Comparison of ENCODE assay signal across 8 mouse cellular contexts in the genomic region with DNA sequence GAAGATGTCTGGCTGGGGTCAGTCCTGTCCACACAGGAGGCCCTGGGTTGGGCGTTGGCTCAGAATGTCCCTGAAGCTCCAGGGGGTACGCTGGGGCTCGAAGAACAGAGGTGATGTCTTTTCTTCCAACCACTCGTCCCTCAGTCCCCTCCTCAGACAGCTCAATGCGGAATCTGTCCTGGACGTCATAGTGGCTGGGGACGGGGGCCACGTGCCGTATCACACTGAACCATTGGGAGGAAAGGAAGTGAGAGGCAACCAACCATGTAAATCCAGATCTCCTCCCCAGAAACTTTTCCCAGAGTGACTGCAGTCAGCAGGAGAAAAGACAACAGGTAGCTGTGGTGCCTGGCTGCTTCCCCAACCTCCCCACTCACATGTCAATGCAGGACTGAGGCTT. TPM values are rescaled to one million over a fixed set of nuclear protein-coding genes. Genes with fewer than 3 reads are reported as not detected.
A peak's percentile ranks its signal among the peaks of the same experiment; 100 is the strongest.
DNase-seq lines count a peak whose midpoint lies in the region; ATAC-seq and TF ChIP-seq lines count a peak whose summit lies in the region.

No protein-coding gene starts in this region.

- WGBS in liver, adult 2 months, result 62% methylated on average over 9 of the region's 9 CpGs
- WGBS in embryonic facial prominence, embryonic 14.5 days, result 48% methylated on average over 9 of the region's 9 CpGs
- WGBS in intestine, postnatal 0 days, result 71% methylated on average over 9 of the region's 9 CpGs
- 82% methylated on average over 9 of the region's 9 CpGs for WGBS in neural tube, embryonic 12.5 days

- H3K4me1 ChIP-seq in liver, adult 2 months (ENCODE audit: control insufficient read depth, insufficient read depth, low read length), result peaks cover 17% of the 10 kb centered on the region
- H3K4me1 ChIP-seq in embryonic facial prominence, embryonic 14.5 days (ENCODE audit: control insufficient read depth, insufficient read depth, low read length), result peaks cover 17% of the 10 kb centered on the region; the same call in 1 of the 2 replicates
- 0 out of 2 replicates have a peak, but pooled peaks cover 7% of the 10 kb centered on the region for H3K4me1 ChIP-seq in intestine, postnatal 0 days (replicated peaks; ENCODE audit: control insufficient read depth, insufficient read depth, low read length)
- H3K4me1 ChIP-seq in neural tube, embryonic 12.5 days, result peaks cover 29% of the 10 kb centered on the region

- peaks cover 9% of the 10 kb centered on the region; the same call in 1 of the 2 replicates for H3K79me2 ChIP-seq in liver, adult 2 months (ENCODE audit: control insufficient read depth, insufficient read depth, low read length)

- no peak overlapping the region; the same call in 1 of the 2 replicates for H3K27ac ChIP-seq in liver, adult 2 months (replicated peaks; ENCODE audit: insufficient read depth, low read depth, low read length)
- H3K27ac ChIP-seq in embryonic facial prominence, embryonic 14.5 days (replicated peaks; ENCODE audit: low read depth, low read length), result no peak overlapping the region
- no peak overlapping the region for H3K27ac ChIP-seq in intestine, postnatal 0 days (ENCODE audit: low read depth, low read length)
- H3K27ac ChIP-seq in neural tube, embryonic 12.5 days, result no peak overlapping the region

- H3K27me3 ChIP-seq in liver, adult 2 months (ENCODE audit: control insufficient read depth, insufficient read depth, low read length), result no peaks in the 10 kb centered on the region
- H3K27me3 ChIP-seq in embryonic facial prominence, embryonic 14.5 days (replicated peaks; ENCODE audit: control insufficient read depth, insufficient read depth, low read length), result no peaks in the 10 kb centered on the region
- H3K27me3 ChIP-seq in intestine, postnatal 0 days (replicated peaks; ENCODE audit: control insufficient read depth, insufficient read depth, low read length), result no peaks in the 10 kb centered on the region
- H3K27me3 ChIP-seq in neural tube, embryonic 12.5 days (replicated peaks), result no peaks in the 10 kb centered on the region

- H3K9me3 ChIP-seq in embryonic facial prominence, embryonic 14.5 days (ENCODE audit: control insufficient read depth, low read length), result no peaks in the 10 kb centered on the region
- H3K9me3 ChIP-seq in intestine, postnatal 0 days (ENCODE audit: control insufficient read depth), result no peaks in the 10 kb centered on the region
- H3K9me3 ChIP-seq in neural tube, embryonic 12.5 days, result no peaks in the 10 kb centered on the region

- H3K9ac ChIP-seq in liver, adult 2 months (ENCODE audit: low read depth, low read length), result peak overlapping the region; percentile 74
- H3K9ac ChIP-seq in embryonic facial prominence, embryonic 14.5 days (ENCODE audit: low read depth, low read length), result peak overlapping the region; percentile 85
- peak overlapping the region; percentile 79 for H3K9ac ChIP-seq in intestine, postnatal 0 days (ENCODE audit: low read depth, low read length)
- peak overlapping the region; percentile 86 for H3K9ac ChIP-seq in neural tube, embryonic 12.5 days

- H3K36me3 ChIP-seq in liver, adult 2 months (ENCODE audit: control insufficient read depth, insufficient read depth, low read length), result no peaks in the 10 kb centered on the region
- peaks cover 24% of the 10 kb centered on the region; the same call in 1 of the 2 replicates for H3K36me3 ChIP-seq in embryonic facial prominence, embryonic 14.5 days (ENCODE audit: control insufficient read depth, insufficient read depth, low read length)
- peaks cover 2% of the 10 kb centered on the region; the same call in 1 of the 2 replicates for H3K36me3 ChIP-seq in intestine, postnatal 0 days (ENCODE audit: control insufficient read depth, insufficient read depth)
- H3K36me3 ChIP-seq in neural tube, embryonic 12.5 days, result 0 out of 2 replicates have a peak, but pooled peaks cover 12% of the 10 kb centered on the region

- no peak for DNase-seq in liver, adult 2 months (ENCODE audit: extremely low read depth, low read depth, low spot score)
- DNase-seq in liver (no peak), adipocyte (ENCODE audit: low spot score) (no peak)
- no peak for DNase-seq in embryonic facial prominence, embryonic 14.5 days (ENCODE audit: low spot score)
- no peak for DNase-seq in layer of hippocampus, adult 11-12 months (ENCODE audit: low spot score)
- no peak for DNase-seq in adrenal gland, adult 2 months

- no peak for ATAC-seq in embryonic facial prominence, embryonic 14.5 days (ENCODE audit: low read depth)
- no peak for ATAC-seq in intestine, postnatal 0 days
- no peak for ATAC-seq in neural tube, embryonic 12.5 days (ENCODE audit: low FRiP score, low read depth)

- peak overlapping the region; percentile 96 for H3K4me2 ChIP-seq in embryonic facial prominence, embryonic 14.5 days (ENCODE audit: low read depth, low read length)
- peak overlapping the region; percentile 99 for H3K4me2 ChIP-seq in intestine, postnatal 0 days (replicated peaks; ENCODE audit: low read depth)
- peak overlapping the region; percentile 91 for H3K4me2 ChIP-seq in neural tube, embryonic 12.5 days (replicated peaks)

- no peak for TF ChIP-seq CTCF in liver, adult 2 months (IDR thresholded peaks at IDR 0.05; ENCODE audit: low read depth, low read length)
- no peak for TF ChIP-seq CTCF in intestine, postnatal 0 days (IDR thresholded peaks at IDR 0.05; ENCODE audit: low read depth)

- no peak for TF ChIP-seq POLR2A in liver, adult 2 months (IDR thresholded peaks at IDR 0.05; ENCODE audit: extremely low read depth, insufficient read depth, low read length)

- H3K4me3 ChIP-seq in liver, adult 2 months (ENCODE audit: insufficient read depth, low read depth, low read length), result peak overlapping the region; percentile 68
- H3K4me3 ChIP-seq in embryonic facial prominence, embryonic 14.5 days (ENCODE audit: low read depth, low read length), result peak overlapping the region; percentile 69
- H3K4me3 ChIP-seq in intestine, postnatal 0 days (ENCODE audit: low read depth, low read length), result peak overlapping the region; percentile 73
- H3K4me3 ChIP-seq in neural tube, embryonic 12.5 days, result peak overlapping the region; percentile 64

RNA-seq across cellular contexts. Expression of gene Mospd3, which starts 1.3 kb away (rescaled TPM):
- total RNA-seq in liver, adult 2 months (2014; rRNA removed), result 4.3 and 6.5 TPM in 2 replicates
- 84.3 and 98.8 TPM in 2 replicates for polyA plus RNA-seq in liver, adult 2 months (2012; rRNA removed)
- 43.0 and 45.6 TPM in 2 replicates for polyA plus RNA-seq in embryonic facial prominence, embryonic 14.5 days (2014; fragmentation: Nextera tagmentation; extraction: Ambion mirVana)
- polyA plus RNA-seq in intestine, postnatal 0 days (2015; fragmentation: Nextera tagmentation; extraction: Ambion mirVana), result 35.3 and 38.0 TPM in 2 replicates
- polyA plus RNA-seq in neural tube, embryonic 12.5 days (2016; fragmentation: Nextera tagmentation; extraction: Ambion mirVana), result 36.8 and 42.1 TPM in 2 replicates
- total RNA-seq in adrenal gland, adult 2 months (2021), result 10 to 100 TPM; 45.4 to 54.1 TPM
- 211 TPM in 2 replicates for polyA plus RNA-seq in adrenal gland, adult 2 months (2012; rRNA removed)

RNA-seq across cellular contexts. Expression of gene Pcolce, which starts 14.0 kb away (rescaled TPM):
- 4.4 and 6.7 TPM in 2 replicates for total RNA-seq in liver, adult 2 months (2014; rRNA removed)
- 11.9 TPM in 2 replicates for polyA plus RNA-seq in liver, adult 2 months (2012; rRNA removed)
- polyA plus RNA-seq in embryonic facial prominence, embryonic 14.5 days (2014; fragmentation: Nextera tagmentation; extraction: Ambion mirVana), result 242 and 292 TPM in 2 replicates
- polyA plus RNA-seq in intestine, postnatal 0 days (2015; fragmentation: Nextera tagmentation; extraction: Ambion mirVana), result 44.2 and 44.6 TPM in 2 replicates
- 51.8 and 52.0 TPM in 2 replicates for polyA plus RNA-seq in neural tube, embryonic 12.5 days (2016; fragmentation: Nextera tagmentation; extraction: Ambion mirVana)
- 1,000 to 10,000 TPM; 1,014 to 1,197 TPM for total RNA-seq in adrenal gland, adult 2 months (2021)
- polyA plus RNA-seq in adrenal gland, adult 2 months (2012; rRNA removed), result 1,453 and 1,846 TPM in 2 replicates

RNA-seq across cellular contexts. Expression of gene Fbxo24, which starts 29.2 kb away (rescaled TPM):
- total RNA-seq in liver, adult 2 months (2014; rRNA removed), result 0.07 TPM in 1 of 2 replicates, not detected in the other
- polyA plus RNA-seq in liver, adult 2 months (2012; rRNA removed), result 0.05 and 0.06 TPM in 2 replicates
- 0.10 and 0.25 TPM in 2 replicates for polyA plus RNA-seq in embryonic facial prominence, embryonic 14.5 days (2014; fragmentation: Nextera tagmentation; extraction: Ambion mirVana)
- 0.16 and 0.25 TPM in 2 replicates for polyA plus RNA-seq in intestine, postnatal 0 days (2015; fragmentation: Nextera tagmentation; extraction: Ambion mirVana)
- polyA plus RNA-seq in neural tube, embryonic 12.5 days (2016; fragmentation: Nextera tagmentation; extraction: Ambion mirVana), result 0.11 and 0.39 TPM in 2 replicates
- 1 to 10 TPM in 1 of 2 experiments, under 1 TPM in 1; 0.89 to 2.6 TPM for total RNA-seq in adrenal gland, adult 2 months (2021)
- 2.5 and 3.3 TPM in 2 replicates for polyA plus RNA-seq in adrenal gland, adult 2 months (2012; rRNA removed)

RNA-seq across cellular contexts. Expression of gene Lrch4, which starts 29.3 kb away (rescaled TPM):
- 0.74 and 1.1 TPM in 2 replicates for total RNA-seq in liver, adult 2 months (2014; rRNA removed)
- 10.7 and 15.0 TPM in 2 replicates for polyA plus RNA-seq in liver, adult 2 months (2012; rRNA removed)
- 36.5 and 40.1 TPM in 2 replicates for polyA plus RNA-seq in embryonic facial prominence, embryonic 14.5 days (2014; fragmentation: Nextera tagmentation; extraction: Ambion mirVana)
- polyA plus RNA-seq in intestine, postnatal 0 days (2015; fragmentation: Nextera tagmentation; extraction: Ambion mirVana), result 31.5 and 31.6 TPM in 2 replicates
- polyA plus RNA-seq in neural tube, embryonic 12.5 days (2016; fragmentation: Nextera tagmentation; extraction: Ambion mirVana), result 29.4 and 32.5 TPM in 2 replicates
- total RNA-seq in adrenal gland, adult 2 months (2021), result 10 to 100 TPM; 27.9 to 31.7 TPM
- polyA plus RNA-seq in adrenal gland, adult 2 months (2012; rRNA removed), result 36.7 and 52.7 TPM in 2 replicates

RNA-seq across cellular contexts. Expression of gene Gm20605, which starts 29.4 kb away (rescaled TPM):
- total RNA-seq in liver, adult 2 months (2014; rRNA removed), result 0.74 and 1.5 TPM in 2 replicates
- 4.3 and 5.6 TPM in 2 replicates for polyA plus RNA-seq in liver, adult 2 months (2012; rRNA removed)
- polyA plus RNA-seq in embryonic facial prominence, embryonic 14.5 days (2014; fragmentation: Nextera tagmentation; extraction: Ambion mirVana), result 6.4 and 6.6 TPM in 2 replicates
- polyA plus RNA-seq in intestine, postnatal 0 days (2015; fragmentation: Nextera tagmentation; extraction: Ambion mirVana), result 1.3 and 1.8 TPM in 2 replicates
- polyA plus RNA-seq in neural tube, embryonic 12.5 days (2016; fragmentation: Nextera tagmentation; extraction: Ambion mirVana), result 8.9 and 9.4 TPM in 2 replicates
- 1 to 10 TPM; 6.4 to 7.4 TPM for total RNA-seq in adrenal gland, adult 2 months (2021)
- polyA plus RNA-seq in adrenal gland, adult 2 months (2012; rRNA removed), result 30.4 and 31.4 TPM in 2 replicates
